Mouse (Mus musculus) heart, postnatal 0 days (tissue): ENCODE measurements around the gene Actl7a. TPM values are rescaled to one million over a fixed set of nuclear protein-coding genes. Genes with fewer than 3 reads are reported as not detected.

ENCODE experiments used
- ATAC-seq: fragments of 200-750 bp; cut with Nextera tagmentation; 2 replicates; pipeline ENCODE4 v1.8.0; 2017; ENCODE audit warnings: low read depth, moderate number of reproducible peaks, moderate library complexity; ENCODE audit not compliant: insufficient read depth
- DNase-seq: peaks from one replicate; pipeline ENCODE4 v3.0.0-alpha.2; 2016; ENCODE audit warnings: low spot score
- H3K27ac ChIP-seq: fragments of 300-500 bp; sonication (generic); 2 replicates; pipeline ENCODE4 v1.5.1; 2014; ENCODE audit warnings: low read depth, mild to moderate bottlenecking
- H3K27me3 ChIP-seq: fragments of 300-500 bp; sonication (generic); 2 replicates; pipeline ENCODE4 v1.6.1; 2014; ENCODE audit warnings: low read length, mixed read lengths; ENCODE audit not compliant: control insufficient read depth, insufficient read depth
- H3K36me3 ChIP-seq: fragments of 300-500 bp; sonication (generic); replicated peaks from 2 replicates; pipeline ENCODE4 v1.6.1; 2014; ENCODE audit warnings: low read length, mixed read lengths; ENCODE audit not compliant: control insufficient read depth, insufficient read depth
- H3K4me1 ChIP-seq: fragments of 300-500 bp; sonication (generic); 2 replicates; pipeline ENCODE4 v1.6.1; 2014; ENCODE audit warnings: antibody characterized with exemption; ENCODE audit not compliant: control insufficient read depth, insufficient read depth
- H3K4me2 ChIP-seq: fragments of 300-500 bp; sonication (generic); 2 replicates; pipeline ENCODE4 v1.6.1; 2014; ENCODE audit warnings: low read depth, mild to moderate bottlenecking, low read length, moderate library complexity
- H3K4me3 ChIP-seq: fragments of 300-500 bp; sonication (generic); 2 replicates; pipeline ENCODE4 v1.5.1; 2014; ENCODE audit warnings: low read depth, low read length
- H3K9ac ChIP-seq: fragments of 300-500 bp; sonication (generic); replicated peaks from 2 replicates; pipeline ENCODE4 v1.6.1; 2014; ENCODE audit warnings: low read depth, low read length, mixed read lengths
- H3K9me3 ChIP-seq: fragments of 300-500 bp; sonication (generic); replicated peaks from 2 replicates; pipeline ENCODE4 v1.6.1; 2016; ENCODE audit warnings: low read length; ENCODE audit not compliant: control insufficient read depth
- CTCF ChIP-seq: IDR thresholded peaks from 2 replicates; pipeline ENCODE4 v1.5.1; 2016; ENCODE audit warnings: antibody characterized with exemption, control low read depth, low read depth
- EP300 ChIP-seq: IDR thresholded peaks from 2 replicates; pipeline ENCODE4 v1.6.1; 2016; ENCODE audit warnings: antibody characterized with exemption, low read depth
- WGBS: fragments of 180-500 bp; shearing (Covaris S2); extraction: QIAGEN DNeasy Blood & Tissue Kit; methylation state at CpG from one replicate; pipeline ENCODE4 v1.1.7; 2014; 5-methylcytosine and 5-hydroxymethylcytosine counted together
- polyA plus RNA-seq: library from polyadenylated mRNA; unstranded; fragments of >200 nt; fragmentation: Nextera tagmentation; extraction: Ambion mirVana; gene quantifications from 2 replicates; pipeline ENCODE4 v1.2.1, GENCODE M21; 2015
- total RNA-seq: library from RNA; depleted of rRNA; stranded (reverse); fragments of >200 nt; gene quantifications from 2 replicates; pipeline ENCODE4 v1.2.3, GENCODE M21; 2014; ENCODE audit warnings: low replicate concordance; rRNA removed

Gene Actl7a
- not detected in 2 replicates for total RNA-seq
- polyA plus RNA-seq = not detected in 2 replicates

- no peaks in the 10 kb centered on the region for H3K27me3 ChIP-seq
- WGBS = 94% methylated on average over 21 of the region's 21 CpGs
- ATAC-seq = no peak
- H3K4me1 ChIP-seq = no peaks in the 10 kb centered on the region
- DNase-seq = no peak
- H3K4me2 ChIP-seq = no peak within 1 kb of the TSS
- no peaks in the 10 kb centered on the region for H3K9me3 ChIP-seq
- no peak within 1 kb of the TSS for H3K9ac ChIP-seq
- TF ChIP-seq CTCF = no peak
- no peak for TF ChIP-seq EP300
- peaks cover 18% of the 10 kb centered on the region for H3K36me3 ChIP-seq
- H3K27ac ChIP-seq = no peak within 1 kb of the TSS
- H3K4me3 ChIP-seq = no peak within 1 kb of the TSS
Observed at GRCm38 (mm10) chr4:56743363-56744195, at the start of gene Actl7a. Gene Actl7a, plus strand, starts transcription at chr4:56743413.

GRCm38 (mm10) chr4:56696401-56696800 is 46.8 kb upstream of the Actl7a start:
- ATAC-seq = no peak
- H3K4me2 ChIP-seq = no peak overlapping the region
- WGBS = 84% methylated on average over 7 of the region's 7 CpGs
- no peak for TF ChIP-seq CTCF
- no peak for TF ChIP-seq EP300
- H3K9ac ChIP-seq = no peak overlapping the region
- H3K27me3 ChIP-seq = no peaks in the 10 kb centered on the region
- H3K36me3 ChIP-seq = no peaks in the 10 kb centered on the region
- no peak overlapping the region for H3K4me3 ChIP-seq
- no peaks in the 10 kb centered on the region for H3K9me3 ChIP-seq
- no peak for DNase-seq
- H3K27ac ChIP-seq = no peak overlapping the region
- H3K4me1 ChIP-seq = no peaks in the 10 kb centered on the region

GRCm38 (mm10) chr4:56698671-56699070 is 44.5 kb upstream of the Actl7a start:
- no peak for TF ChIP-seq CTCF
- no peak for TF ChIP-seq EP300

GRCm38 (mm10) chr4:56702234-56702633 is 41.0 kb upstream of the Actl7a start:
- TF ChIP-seq CTCF (no peak), EP300 (no peak)
- H3K4me3 ChIP-seq = no peak overlapping the region
- no peak overlapping the region for H3K27ac ChIP-seq
- H3K4me2 ChIP-seq = 0 out of 2 replicates have a peak overlapping the region, but pooled peaks have one; percentile 12
- no peaks in the 10 kb centered on the region for H3K27me3 ChIP-seq
- no peaks in the 10 kb centered on the region for H3K9me3 ChIP-seq
- WGBS = 33% methylated on average over 10 of the region's 10 CpGs
- H3K9ac ChIP-seq = no peak overlapping the region
- ATAC-seq (no peak), DNase-seq (no peak)
- no peaks in the 10 kb centered on the region for H3K36me3 ChIP-seq
- no peaks in the 10 kb centered on the region for H3K4me1 ChIP-seq

More at GRCm38 (mm10) chr4:56698671-56699070, 44.5 kb upstream of the Actl7a start:
- ATAC-seq = no peak
- DNase-seq = peak; percentile 41
- no peaks in the 10 kb centered on the region for H3K27me3 ChIP-seq
- no peak overlapping the region for H3K9ac ChIP-seq
- H3K27ac ChIP-seq = no peak overlapping the region
- H3K4me1 ChIP-seq = no peaks in the 10 kb centered on the region
- no peak overlapping the region for H3K4me2 ChIP-seq
- H3K4me3 ChIP-seq = no peak overlapping the region
- H3K36me3 ChIP-seq = no peaks in the 10 kb centered on the region
- H3K9me3 ChIP-seq = no peaks in the 10 kb centered on the region
- WGBS = 22% methylated on average over 5 of the region's 5 CpGs

- DNase-seq (no peak), ATAC-seq (no peak)
- Histone ChIP-seq H3K4me3 (no peak overlapping the region), H3K9ac (no peak overlapping the region), H3K4me1 (peaks cover 12% of the 10 kb centered on the region), H3K4me2 (no peak overlapping the region), H3K9me3 (no peaks in the 10 kb centered on the region), H3K36me3 (no peaks in the 10 kb centered on the region), H3K27ac (no peak overlapping the region), H3K27me3 (no peaks in the 10 kb centered on the region)
- WGBS = 87% methylated on average over 3 of the region's 3 CpGs
- TF ChIP-seq CTCF (no peak), EP300 (no peak)
Observed at GRCm38 (mm10) chr4:56713155-56713554, 30.1 kb upstream of the Actl7a start.

- Histone ChIP-seq H3K4me2 (no peak overlapping the region), H3K27ac (no peak overlapping the region), H3K9me3 (no peaks in the 10 kb centered on the region), H3K4me3 (no peak overlapping the region), H3K27me3 (no peaks in the 10 kb centered on the region), H3K9ac (no peak overlapping the region), H3K36me3 (no peaks in the 10 kb centered on the region), H3K4me1 (peaks cover 31% of the 10 kb centered on the region)
- 38% methylated on average over 5 of the region's 5 CpGs for WGBS
- ATAC-seq = no peak
- DNase-seq = no peak
- no peak for TF ChIP-seq EP300
- no peak for TF ChIP-seq CTCF
Observed at GRCm38 (mm10) chr4:56716801-56717200, 26.4 kb upstream of the Actl7a start.
